48 mouse cellular contexts compared by ENCODE assay signal in the genomic region with DNA sequence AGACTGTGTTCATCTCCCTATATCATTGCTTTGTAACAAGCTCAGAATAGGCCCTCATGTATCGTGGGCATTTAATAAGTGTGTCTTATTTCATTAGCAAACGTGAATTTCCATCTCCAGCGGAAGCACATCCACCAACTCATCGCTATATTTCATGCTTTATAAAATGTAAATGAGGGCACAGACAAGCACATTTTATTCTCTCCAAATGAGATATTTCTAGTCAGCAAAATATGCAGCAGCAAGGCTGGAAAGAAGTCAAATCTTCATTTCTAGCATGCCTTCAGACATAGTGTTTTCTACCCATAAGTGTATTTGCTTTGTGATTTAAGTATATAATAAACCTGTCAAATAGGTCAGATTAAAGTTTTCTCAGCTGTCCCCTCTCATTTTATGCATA. TPM values are rescaled to one million over a fixed set of nuclear protein-coding genes. Genes with fewer than 3 reads are reported as not detected.
"Had no signal": no experiment of that assay in that cellular context is flagged by ENCODE, and none has a peak within 500 bp of the region (broad histone marks: within the 10 kb centered on the region; RNA-seq: fewer than 3 reads in every experiment).

No protein-coding gene starts in this region.

- ATAC-seq: hindbrain, embryonic 16.5 days; hindbrain, postnatal 0 days; inflammation-experienced regulatory T-cells, adult 6 months; intestine, embryonic 15.5 days; intestine, embryonic 16.5 days; intestine, postnatal 0 days had no signal

- H3K9me3 ChIP-seq: heart, embryonic 10.5 days; heart, embryonic 12.5 days; heart, embryonic 13.5 days; heart, embryonic 15.5 days; hindbrain, embryonic 10.5 days; hindbrain, embryonic 12.5 days; hindbrain, embryonic 13.5 days; hindbrain, embryonic 15.5 days; intestine, embryonic 15.5 days; kidney, embryonic 15.5 days had no signal

- H3K4me1 ChIP-seq: heart, embryonic 10.5 days; heart, embryonic 12.5 days; heart, embryonic 13.5 days; heart, embryonic 15.5 days; hindbrain, embryonic 10.5 days; hindbrain, embryonic 12.5 days; hindbrain, embryonic 13.5 days; hindbrain, embryonic 15.5 days; intestine, embryonic 15.5 days; kidney, embryonic 15.5 days had no signal

- DNase-seq: heart, postnatal 10 days; heart, postnatal 14 days; heart, postnatal 36 days; heart, postnatal 4 days; kidney, adult 11 months; kidney, adult 18-20 months; kidney, adult 2 months; kidney, adult 8-10 months; kidney, adult 9 months; kidney, postnatal 10 days; kidney, postnatal 14 days; kidney, postnatal 25 days; kidney, postnatal 36 days; kidney, postnatal 4 days; layer of hippocampus, adult 9-11 months; layer of hippocampus, postnatal 36 days had no signal

- H3K36me3 ChIP-seq: heart, embryonic 10.5 days; heart, embryonic 12.5 days; heart, embryonic 13.5 days; heart, embryonic 15.5 days; hindbrain, embryonic 10.5 days; hindbrain, embryonic 12.5 days; hindbrain, embryonic 13.5 days; hindbrain, embryonic 15.5 days; intestine, embryonic 15.5 days; kidney, embryonic 15.5 days had no signal

- H3K27me3 ChIP-seq: heart, embryonic 12.5 days; heart, embryonic 13.5 days; heart, embryonic 15.5 days; hindbrain, embryonic 12.5 days; hindbrain, embryonic 13.5 days; hindbrain, embryonic 15.5 days; intestine, embryonic 15.5 days; kidney, embryonic 15.5 days had no signal

- H3K27ac ChIP-seq: heart, embryonic 10.5 days; heart, embryonic 13.5 days; heart, embryonic 15.5 days; hindbrain, embryonic 10.5 days; hindbrain, embryonic 12.5 days; hindbrain, embryonic 13.5 days; hindbrain, embryonic 14.5 days; hindbrain, embryonic 15.5 days; hindbrain, postnatal 0 days; intestine, embryonic 15.5 days; kidney, embryonic 15.5 days; kidney, postnatal 0 days; layer of hippocampus, adult 2 months had no signal

- H3K9ac ChIP-seq: heart, embryonic 12.5 days; heart, embryonic 13.5 days; heart, embryonic 15.5 days; hindbrain, embryonic 12.5 days; hindbrain, embryonic 13.5 days; hindbrain, embryonic 14.5 days; hindbrain, embryonic 15.5 days; intestine, embryonic 15.5 days; kidney, embryonic 15.5 days had no signal

- H3K4me2 ChIP-seq: heart, embryonic 11.5 days; heart, embryonic 12.5 days; heart, embryonic 13.5 days; heart, embryonic 15.5 days; hindbrain, embryonic 12.5 days; hindbrain, embryonic 13.5 days; hindbrain, embryonic 14.5 days; hindbrain, embryonic 15.5 days; intestine, embryonic 15.5 days; kidney, embryonic 15.5 days had no signal

- H3K4me3 ChIP-seq: heart, embryonic 10.5 days; heart, embryonic 12.5 days; heart, embryonic 13.5 days; heart, embryonic 15.5 days; hindbrain, embryonic 10.5 days; hindbrain, embryonic 12.5 days; hindbrain, embryonic 13.5 days; hindbrain, embryonic 15.5 days; intestine, embryonic 15.5 days; kidney, embryonic 15.5 days; layer of hippocampus, adult 2 months had no signal

RNA-seq across cellular contexts. Expression of a gene that starts 45.3 kb away (rescaled TPM):
- total RNA-seq: heart, postnatal 10 days; heart, postnatal 14 days; heart, postnatal 25 days; heart, postnatal 36 days; heart, postnatal 4 days; hematopoietic stem cell, adult 5-6 weeks; hindbrain, postnatal 0 days; layer of hippocampus, adult 18-20 months; layer of hippocampus, adult 2 months; layer of hippocampus, adult 8-10 months; layer of hippocampus, postnatal 10 days; layer of hippocampus, postnatal 14 days; layer of hippocampus, postnatal 25 days; layer of hippocampus, postnatal 36 days; left cerebral cortex, adult 8-10 months had no signal
- polyA plus RNA-seq: heart, embryonic 12.5 days; heart, embryonic 13.5 days; heart, embryonic 14.5 days; hindbrain, embryonic 11.5 days; intestine, embryonic 14.5 days; intestine, embryonic 15.5 days; intestine, embryonic 16.5 days; kidney, adult 2 months; kidney, embryonic 14.5 days; kidney, embryonic 15.5 days; large intestine, adult 2 months had no signal
